Mouse (Mus musculus): Measurements from ENCODE around the gene Selplg.

Selplg gene

GRCm38 (mm10) chr5:113832490-113832901, at the start of gene Selplg:
TSS of gene Selplg (minus strand) at chr5:113832644.
- DNase-seq (ENCODE audit: low read depth, low spot score), result no peak

- DNase-seq (ENCODE audit: low read depth, low spot score), result no peak
These were observed 48.7 kb upstream of the Selplg start for GRCm38 (mm10) chr5:113881136-113881535.

DNA sequence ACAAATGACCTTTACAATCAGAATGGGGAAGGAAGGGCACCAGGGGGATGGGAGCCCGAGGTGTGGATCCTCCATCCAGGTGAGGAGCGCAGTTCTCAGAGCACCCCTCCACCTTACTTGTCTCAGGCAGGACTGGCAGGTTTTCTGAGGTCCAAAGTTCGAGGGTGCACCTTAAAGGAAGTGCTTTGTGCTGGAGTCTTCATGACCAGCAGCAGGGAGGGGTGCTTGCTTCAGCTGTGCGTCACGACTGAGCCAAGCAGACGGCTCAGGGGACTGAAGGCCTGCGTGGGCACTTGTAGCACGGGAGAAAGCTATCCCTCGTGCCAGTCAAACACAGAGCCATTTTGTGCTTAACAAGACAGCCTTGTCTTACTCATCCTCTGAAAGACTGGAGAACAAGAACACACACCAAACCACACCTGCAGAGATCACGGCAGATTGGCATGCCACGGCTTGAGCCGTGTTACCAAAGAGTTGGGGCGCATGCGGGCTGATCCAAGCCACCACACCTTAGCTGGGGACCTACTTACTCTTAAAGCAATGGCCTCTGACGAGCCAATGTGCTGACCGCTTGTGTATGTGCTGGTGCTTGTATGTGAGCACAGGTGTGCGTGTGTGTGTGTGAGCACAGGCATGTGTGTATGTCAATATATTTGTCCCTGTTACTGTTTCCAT, 46.6 kb upstream of the Selplg start:
- no peak for DNase-seq (ENCODE audit: low read depth, low spot score)

DNA sequence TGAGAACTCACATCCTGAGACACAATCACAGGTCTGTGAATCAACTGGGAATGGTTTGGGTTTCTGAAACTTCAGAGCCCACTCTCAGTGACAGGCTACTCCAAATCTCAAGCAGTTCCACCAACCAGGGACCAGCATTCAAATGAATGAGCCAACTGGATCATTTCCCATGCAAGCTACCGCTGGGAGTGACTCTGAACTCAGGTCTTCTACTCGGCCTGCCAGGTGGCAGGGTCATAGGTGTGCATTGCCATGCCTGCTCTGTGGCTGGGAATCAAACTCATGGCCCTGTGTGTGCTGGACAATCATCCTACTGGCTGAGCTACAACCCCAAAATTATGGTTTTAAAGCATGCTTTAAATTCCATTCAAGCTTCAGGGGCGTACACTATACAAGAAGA, 45.1 kb upstream of the Selplg start:
- DNase-seq (ENCODE audit: low read depth, low spot score), result no peak

DNA sequence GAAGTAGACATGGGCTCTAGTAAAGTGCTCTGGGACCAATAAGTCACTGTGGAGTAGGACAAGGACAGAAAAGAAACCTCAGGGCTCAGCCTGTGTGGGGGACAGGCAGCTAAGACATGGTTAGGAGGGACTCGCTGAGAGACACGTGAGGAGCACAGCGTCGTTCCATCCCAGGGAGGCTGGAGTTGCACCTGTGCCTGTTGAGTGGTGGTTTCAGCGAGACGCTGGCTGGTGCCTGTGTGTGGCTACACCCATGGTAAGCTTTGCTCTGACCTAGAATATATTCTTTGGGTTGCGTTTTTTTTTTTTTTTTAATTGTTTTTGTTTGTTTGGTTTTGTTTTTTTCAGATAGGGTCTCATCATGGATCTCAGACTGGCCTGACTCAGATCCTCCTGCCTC, 43.7 kb upstream of the Selplg start:
- no peak for DNase-seq (ENCODE audit: low read depth, low spot score)

DNA sequence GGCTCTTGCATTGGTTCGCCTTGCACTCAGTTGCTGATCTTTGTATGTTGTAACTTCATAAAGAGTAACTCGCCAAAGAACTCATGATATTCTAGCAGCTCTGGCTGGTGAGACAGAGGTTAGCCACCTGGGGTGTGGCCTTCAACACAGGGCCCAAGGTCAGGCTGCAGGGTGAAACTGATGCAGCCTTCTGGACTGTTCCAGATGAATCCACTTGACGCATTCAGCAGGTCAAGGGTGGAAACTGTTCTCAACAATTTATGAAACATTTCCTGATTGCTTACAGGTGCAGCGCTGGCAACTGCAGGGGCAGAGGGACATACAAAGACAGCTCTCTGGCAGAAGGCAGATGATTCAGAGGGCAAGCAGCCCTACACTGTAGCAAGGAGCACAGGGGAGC, 43.2 kb upstream of the Selplg start:
- DNase-seq (ENCODE audit: low read depth, low spot score), result no peak

GRCm38 (mm10) chr5:113874063-113875024, 41.9 kb upstream of the Selplg start:
- no peak for DNase-seq (ENCODE audit: low read depth, low spot score)

GRCm38 (mm10) chr5:113872936-113873912, 40.8 kb upstream of the Selplg start:
- peak; percentile 78 for DNase-seq (ENCODE audit: low read depth, low spot score)

- no peak for DNase-seq (ENCODE audit: low read depth, low spot score)
These were observed 39.6 kb upstream of the Selplg start for GRCm38 (mm10) chr5:113871903-113872548.

DNA sequence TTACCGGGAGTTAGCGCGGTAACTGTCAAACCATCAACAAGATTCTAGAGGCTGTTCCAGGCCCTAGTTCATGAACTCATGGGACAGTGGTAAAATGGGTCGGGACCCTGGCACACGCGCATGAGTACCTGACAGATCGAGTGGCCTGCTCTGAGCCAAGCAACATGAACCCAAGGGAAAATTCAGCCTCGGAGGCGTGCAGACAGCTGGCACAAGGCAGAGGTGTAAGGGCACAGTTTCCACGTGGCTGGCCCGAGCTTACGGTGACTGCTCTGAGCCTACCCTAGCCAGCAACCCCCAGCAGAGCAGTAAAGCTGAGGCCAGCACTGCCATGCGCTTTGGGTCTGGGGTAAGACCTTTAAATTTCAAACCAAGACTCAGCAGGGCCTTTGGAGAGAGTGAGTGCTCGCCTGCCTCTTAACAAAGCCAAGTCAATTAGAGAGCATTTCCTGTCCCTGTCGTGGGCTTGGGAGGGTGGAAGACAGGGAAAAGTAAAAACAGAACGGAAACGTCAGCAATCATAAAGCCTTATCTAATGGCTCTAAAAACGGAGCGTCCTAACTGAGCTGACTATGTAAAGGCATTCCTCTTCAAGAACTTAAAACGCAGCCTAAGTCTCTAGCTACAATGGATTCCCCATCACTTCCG, 38.1 kb upstream of the Selplg start:
- no peak for DNase-seq (ENCODE audit: low read depth, low spot score)

DNA sequence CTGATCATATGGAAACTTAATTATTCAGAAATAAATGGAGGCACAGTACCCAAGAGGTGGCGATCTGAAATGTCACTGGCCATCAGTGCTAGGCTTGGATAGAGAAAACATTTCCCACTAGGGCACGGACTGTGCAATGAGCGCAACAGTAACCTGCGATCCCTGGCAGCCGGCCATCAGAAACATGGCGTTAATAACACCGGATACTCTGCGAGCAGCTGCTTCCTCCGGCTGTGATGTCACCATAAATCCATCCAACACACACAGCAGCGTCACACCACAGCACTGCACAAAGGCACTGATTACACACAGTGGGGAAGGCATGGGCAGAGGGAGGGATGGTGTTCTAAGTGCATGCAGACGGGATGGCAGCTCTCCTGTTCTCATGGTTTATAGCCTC, 36.7 kb upstream of the Selplg start:
- no peak for DNase-seq (ENCODE audit: low read depth, low spot score)

DNA sequence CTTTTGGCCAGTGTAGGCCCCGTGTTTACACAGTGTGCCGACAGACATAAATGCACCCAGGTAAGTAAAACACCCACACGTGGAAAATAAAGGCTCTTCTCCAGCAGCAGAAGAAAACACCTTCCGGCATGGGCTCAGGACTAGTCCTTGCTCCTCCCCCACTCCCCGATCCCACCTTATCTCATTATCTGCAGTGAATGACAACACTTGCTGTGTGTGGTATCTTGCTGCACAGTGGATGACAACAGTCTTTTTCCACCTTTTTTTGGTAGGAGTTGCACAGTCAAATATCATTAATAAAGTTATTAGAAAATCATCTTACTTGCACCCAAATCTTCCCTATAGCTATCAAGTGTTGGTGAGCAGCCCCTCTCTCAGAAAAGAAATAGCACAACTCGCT, 32.5 kb upstream of the Selplg start:
- no peak for DNase-seq (ENCODE audit: low read depth, low spot score)

DNA sequence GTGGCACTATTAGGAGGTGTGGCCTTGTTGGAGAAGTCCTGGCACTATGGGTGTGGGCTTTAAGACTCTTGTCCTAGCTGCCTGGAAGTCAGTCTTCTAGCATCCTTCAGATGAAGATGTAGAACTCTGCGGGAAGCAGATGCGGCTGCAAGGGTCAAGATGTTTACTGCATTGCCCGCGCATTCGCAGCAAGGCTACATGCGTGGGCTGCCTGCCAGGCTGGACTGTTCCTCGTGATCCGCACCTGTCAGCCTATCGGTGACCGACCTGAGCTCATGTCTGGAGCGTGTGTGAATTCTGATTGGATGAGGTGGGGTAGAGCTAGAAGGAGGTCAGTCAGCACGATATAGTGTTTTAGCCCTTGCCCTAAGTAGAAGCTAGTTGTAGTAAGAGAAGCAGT, 31.6 kb upstream of the Selplg start:
- no peak for DNase-seq (ENCODE audit: low read depth, low spot score)

DNA sequence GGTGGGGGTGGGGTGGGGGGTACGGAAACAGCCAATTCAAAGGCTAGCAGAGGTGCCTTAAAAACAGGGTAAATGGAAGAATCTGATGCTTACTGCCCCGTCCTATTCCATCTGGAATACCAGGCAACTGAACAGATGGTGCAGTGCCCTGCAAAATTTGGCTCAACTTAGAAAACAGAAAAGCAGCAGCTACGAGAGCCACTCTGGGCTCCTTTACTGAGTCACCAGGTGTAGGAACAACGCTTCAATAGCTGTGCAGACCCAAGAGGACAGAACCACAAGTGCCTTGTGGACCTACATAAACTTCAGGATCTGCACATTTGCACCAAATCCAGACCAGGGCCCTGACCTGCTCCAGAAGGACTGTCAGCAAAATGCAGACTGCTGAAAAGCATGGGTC, 30.0 kb upstream of the Selplg start:
- DNase-seq (ENCODE audit: low read depth, low spot score), result no peak

DNA sequence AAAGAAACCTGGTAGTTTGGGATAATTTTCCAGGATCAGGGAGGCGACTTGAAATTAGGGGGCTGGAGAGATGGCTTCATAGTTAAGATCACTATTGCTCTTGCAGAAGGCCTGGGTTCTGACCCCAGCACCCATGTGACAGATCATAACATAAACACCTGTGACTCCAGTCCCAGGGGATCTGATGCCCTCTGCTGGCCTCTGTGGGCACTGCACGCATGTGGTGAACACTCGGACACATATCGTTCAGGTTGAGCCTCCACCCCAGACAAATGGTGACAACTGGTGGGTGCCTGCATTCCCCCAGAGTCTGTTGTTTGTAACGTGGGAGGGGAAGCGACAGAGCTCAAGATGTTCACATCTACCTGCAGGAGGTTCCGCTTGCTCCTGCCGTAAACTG, 28.9 kb upstream of the Selplg start:
- DNase-seq (ENCODE audit: low read depth, low spot score), result no peak

- no peak for DNase-seq (ENCODE audit: low read depth, low spot score)
These were observed 26.5 kb upstream of the Selplg start for GRCm38 (mm10) chr5:113858971-113859370.

DNA sequence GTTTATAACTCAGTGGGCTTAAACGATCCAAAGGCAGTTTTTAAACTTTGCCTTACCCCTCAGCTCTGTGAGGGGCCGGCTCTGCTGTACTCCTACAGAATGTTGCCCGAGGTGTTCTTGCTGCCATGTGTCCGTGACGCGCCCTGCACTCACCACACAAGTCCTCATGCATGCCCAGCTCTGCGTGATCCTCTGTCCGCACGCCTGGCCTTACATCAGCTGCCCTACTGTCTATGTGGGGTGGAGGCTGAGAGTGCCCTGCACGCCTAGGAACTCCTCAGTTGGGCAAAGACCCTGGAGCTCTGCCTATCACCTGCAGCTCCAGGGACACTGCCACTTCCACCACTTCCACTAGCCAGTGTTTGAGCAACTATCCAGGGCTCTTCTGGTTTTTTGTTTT, 26.1 kb upstream of the Selplg start:
- no peak for DNase-seq (ENCODE audit: low read depth, low spot score)

- no peak for DNase-seq (ENCODE audit: low read depth, low spot score)
These were observed 25.2 kb upstream of the Selplg start for GRCm38 (mm10) chr5:113857631-113858030.

DNA sequence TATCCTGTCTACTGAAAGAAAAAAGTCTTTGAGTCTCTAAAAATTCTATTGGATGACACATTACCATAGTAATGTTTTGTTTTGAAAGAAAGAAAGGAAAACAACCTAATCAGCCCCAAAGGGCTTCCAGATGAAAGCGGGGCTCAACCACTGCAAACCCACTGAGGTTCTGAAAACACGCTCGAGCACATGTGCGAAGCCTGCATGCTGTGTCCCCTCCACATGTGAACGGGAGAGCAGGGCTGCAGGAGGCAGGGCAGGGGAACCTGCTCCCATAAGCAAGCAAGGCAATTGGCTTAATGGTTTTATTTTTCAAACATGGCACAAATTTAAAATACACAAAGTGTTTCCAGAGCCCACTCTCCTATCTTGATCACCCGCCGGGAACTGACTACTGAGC, 24.2 kb upstream of the Selplg start:
- DNase-seq (ENCODE audit: low read depth, low spot score), result no peak

GRCm38 (mm10) chr5:113855696-113856095, 23.3 kb upstream of the Selplg start:
- no peak for DNase-seq (ENCODE audit: low read depth, low spot score)

- no peak for DNase-seq (ENCODE audit: low read depth, low spot score)
These were observed 22.7 kb upstream of the Selplg start for GRCm38 (mm10) chr5:113855117-113855516.

All from forelimb bud, embryonic 11.5 days (tissue).